Mouse (Mus musculus) midbrain, embryonic 10.5 days (tissue): ENCODE results near the gene Hacd2. TPM values are rescaled to one million over a fixed set of nuclear protein-coding genes. Genes with fewer than 3 reads are reported as not detected.

ENCODE experiments used
- DNase-seq: peaks from one replicate; pipeline ENCODE4 v3.0.0-alpha.2; 2017; ENCODE audit warnings: low spot score
- H3K27ac ChIP-seq: fragments of 300-500 bp; sonication (generic); replicated peaks from 2 replicates; pipeline ENCODE4 v1.5.1; 2016; ENCODE audit warnings: mild to moderate bottlenecking
- H3K27me3 ChIP-seq: fragments of 300-500 bp; sonication (generic); 2 replicates; pipeline ENCODE4 v1.6.1; 2016; ENCODE audit warnings: low read depth, mild to moderate bottlenecking; ENCODE audit not compliant: poor library complexity, severe bottlenecking
- H3K36me3 ChIP-seq: fragments of 300-500 bp; sonication (generic); 2 replicates; pipeline ENCODE4 v1.6.1; 2016; ENCODE audit warnings: mild to moderate bottlenecking, moderate library complexity
- H3K4me1 ChIP-seq: fragments of 300-500 bp; sonication (generic); 2 replicates; pipeline ENCODE4 v1.6.1; 2016
- H3K4me3 ChIP-seq: fragments of 300-500 bp; sonication (generic); 2 replicates; pipeline ENCODE4 v1.5.1; 2016; ENCODE audit warnings: mild to moderate bottlenecking, moderate library complexity
- H3K9me3 ChIP-seq: fragments of 300-500 bp; sonication (generic); replicated peaks from 2 replicates; pipeline ENCODE4 v1.6.1; 2016; ENCODE audit warnings: mild to moderate bottlenecking
- WGBS: fragments of 180-500 bp; shearing (Covaris S2); methylation state at CpG from one replicate; pipeline ENCODE4 v1.1.7; 2016; 5-methylcytosine and 5-hydroxymethylcytosine counted together
- polyA plus RNA-seq: library from polyadenylated mRNA; unstranded; fragments of >200 nt; fragmentation: Nextera tagmentation; extraction: Ambion mirVana; gene quantifications from 2 replicates; pipeline ENCODE4 v1.2.1, GENCODE M21; 2016

Gene Hacd2
- polyA plus RNA-seq, 1 experiment from 2014 or later = 79.0 TPM

DNA sequence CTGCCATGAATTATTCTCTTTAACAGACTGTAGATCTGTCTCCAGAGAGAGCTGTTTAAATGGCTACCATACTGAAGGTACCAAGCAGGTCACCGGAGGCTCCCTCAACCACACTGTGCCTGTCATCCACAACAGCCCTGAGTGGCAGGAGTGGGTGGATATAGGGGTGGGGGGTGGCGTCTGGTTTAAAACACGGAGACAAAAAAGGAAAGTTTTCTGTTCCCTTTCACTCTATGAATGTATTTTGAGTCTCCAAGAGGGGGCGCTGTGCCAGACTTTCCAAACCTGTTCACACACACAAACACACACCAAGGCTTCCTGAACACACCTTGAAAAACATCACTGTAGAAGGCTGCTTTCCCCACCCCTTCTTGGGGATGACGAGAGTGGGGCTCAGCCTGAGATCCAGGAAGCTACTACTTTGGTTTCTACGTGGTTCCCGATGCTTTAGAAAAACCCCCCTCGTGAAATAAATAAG lies 89.0 kb downstream of the Hacd2 start:
- no peaks in the 10 kb centered on the region for H3K9me3 ChIP-seq
- peaks cover 8% of the 10 kb centered on the region for H3K4me1 ChIP-seq
- WGBS = 71% methylated on average over 8 of the region's 8 CpGs
- peaks cover 16% of the 10 kb centered on the region for H3K36me3 ChIP-seq
- 0 out of 2 replicates have a peak overlapping the region, but pooled peaks have one; percentile 4 for H3K27ac ChIP-seq
- no peaks in the 10 kb centered on the region for H3K27me3 ChIP-seq
- peak; percentile 27 for DNase-seq
- no peak overlapping the region for H3K4me3 ChIP-seq

DNA sequence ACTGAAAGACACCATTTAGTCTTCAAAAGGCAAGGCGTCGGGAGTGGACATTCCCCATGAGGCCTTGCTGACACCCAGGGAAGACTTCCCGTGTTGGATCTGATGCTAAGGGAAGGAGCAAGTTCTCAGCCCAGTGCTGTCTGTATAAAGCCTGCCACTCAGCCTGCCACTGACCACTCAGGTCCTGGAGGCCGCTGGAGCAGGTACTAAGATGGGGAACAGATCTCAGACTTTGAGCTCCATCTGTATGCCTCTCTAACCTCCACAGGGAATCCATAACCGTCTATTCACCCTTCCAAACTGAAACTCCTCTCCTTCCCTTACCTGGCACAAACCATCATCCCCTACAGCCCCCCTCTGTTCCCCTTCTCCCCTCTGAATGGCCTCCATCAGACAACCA lies 91.3 kb downstream of the Hacd2 start:
- Histone ChIP-seq H3K36me3 (0 out of 2 replicates have a peak, but pooled peaks cover under 1% of the 10 kb centered on the region), H3K9me3 (no peaks in the 10 kb centered on the region), H3K4me3 (no peak overlapping the region), H3K4me1 (peaks cover 8% of the 10 kb centered on the region), H3K27me3 (no peaks in the 10 kb centered on the region), H3K27ac (no peak overlapping the region)
- DNase-seq = no peak
- WGBS = 89% methylated on average over 5 of the region's 5 CpGs

DNA sequence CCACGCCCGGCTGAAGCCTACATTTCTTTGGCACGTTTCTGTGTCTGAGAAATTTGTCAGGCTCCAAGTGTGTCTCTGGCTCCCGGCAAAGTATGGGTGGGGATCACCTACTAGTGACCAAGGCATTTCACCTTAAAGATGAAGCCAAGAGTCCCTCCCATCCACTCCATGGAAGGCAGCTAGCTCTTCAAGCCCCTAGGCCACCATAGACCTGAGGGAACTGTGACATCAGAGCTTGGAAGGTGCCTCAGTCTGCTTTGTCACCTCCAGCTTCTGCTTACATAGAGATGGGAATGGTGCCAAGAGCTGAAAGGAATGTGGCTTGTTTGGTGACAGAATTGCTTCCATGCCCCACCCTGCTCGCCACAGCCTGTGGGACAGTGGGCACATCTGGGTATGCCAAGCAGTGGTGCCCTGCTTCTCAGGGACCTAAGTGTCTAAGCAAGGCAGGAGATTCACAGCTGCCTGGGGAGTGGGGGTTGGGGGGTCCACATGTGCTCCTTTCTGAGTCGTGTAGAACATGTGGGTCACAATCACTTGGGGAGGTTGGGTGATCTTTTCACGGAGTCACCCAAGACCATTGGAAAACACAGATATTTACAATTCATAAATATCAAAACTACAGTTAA lies 94.2 kb downstream of the Hacd2 start:
- no peak for DNase-seq
- H3K4me3 ChIP-seq = no peak overlapping the region
- WGBS = 92% methylated on average over 7 of the region's 7 CpGs
- H3K27me3 ChIP-seq = no peaks in the 10 kb centered on the region
- H3K27ac ChIP-seq = no peak overlapping the region
- no peaks in the 10 kb centered on the region for H3K4me1 ChIP-seq
- no peaks in the 10 kb centered on the region for H3K9me3 ChIP-seq
- H3K36me3 ChIP-seq = no peaks in the 10 kb centered on the region

DNA sequence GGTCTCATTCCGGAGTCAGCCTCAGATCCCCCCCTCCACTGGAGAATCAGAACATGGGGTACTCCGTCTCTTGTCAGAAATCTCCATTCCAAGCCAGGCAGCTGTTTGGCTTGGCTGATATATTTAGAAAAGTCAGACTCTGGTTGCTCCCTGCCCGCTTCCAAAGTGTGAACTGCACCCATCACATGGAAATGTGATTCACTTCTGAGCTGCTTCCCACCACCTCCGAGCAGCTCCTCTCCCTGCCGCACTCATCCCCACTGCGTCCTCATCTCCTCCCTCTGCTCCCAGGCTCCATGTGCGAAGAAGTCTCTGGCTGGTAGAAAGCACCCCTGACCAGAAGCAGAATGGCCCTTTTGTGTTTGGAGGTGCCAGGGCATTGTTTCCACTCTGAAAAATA lies 95.2 kb downstream of the Hacd2 start:
- Histone ChIP-seq H3K36me3 (no peaks in the 10 kb centered on the region), H3K27ac (no peak overlapping the region), H3K9me3 (no peaks in the 10 kb centered on the region), H3K4me3 (no peak overlapping the region), H3K27me3 (no peaks in the 10 kb centered on the region), H3K4me1 (0 out of 2 replicates have a peak, but pooled peaks cover 2% of the 10 kb centered on the region)
- WGBS = 57% methylated on average over 7 of the region's 7 CpGs
- DNase-seq = no peak

DNA sequence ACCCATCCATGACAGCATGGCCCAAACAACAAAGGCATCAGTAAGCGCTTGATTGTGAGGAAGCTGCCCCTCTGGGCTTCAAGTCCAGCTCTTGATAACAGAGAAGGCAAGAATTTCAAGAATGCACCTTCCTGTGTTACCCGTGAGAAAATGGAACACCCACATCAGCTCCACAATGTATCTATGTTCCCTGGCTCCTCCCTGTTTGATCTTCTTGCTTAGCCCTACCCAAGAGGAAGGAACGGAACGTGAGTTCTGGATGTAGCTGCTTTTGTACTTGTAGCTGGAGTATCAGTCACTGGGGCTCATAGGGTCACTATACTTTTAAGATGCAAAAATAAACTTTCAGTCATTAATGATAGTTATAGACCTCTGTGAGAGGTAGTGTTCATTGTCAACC lies 98.4 kb downstream of the Hacd2 start:
- H3K36me3 ChIP-seq = no peaks in the 10 kb centered on the region
- no peak overlapping the region for H3K4me3 ChIP-seq
- H3K27ac ChIP-seq = no peak overlapping the region
- no peak for DNase-seq
- 88% methylated on average over 4 of the region's 4 CpGs for WGBS
- no peaks in the 10 kb centered on the region for H3K27me3 ChIP-seq
- no peaks in the 10 kb centered on the region for H3K9me3 ChIP-seq
- H3K4me1 ChIP-seq = peaks cover 9% of the 10 kb centered on the region; the same call in 1 of the 2 replicates

DNA sequence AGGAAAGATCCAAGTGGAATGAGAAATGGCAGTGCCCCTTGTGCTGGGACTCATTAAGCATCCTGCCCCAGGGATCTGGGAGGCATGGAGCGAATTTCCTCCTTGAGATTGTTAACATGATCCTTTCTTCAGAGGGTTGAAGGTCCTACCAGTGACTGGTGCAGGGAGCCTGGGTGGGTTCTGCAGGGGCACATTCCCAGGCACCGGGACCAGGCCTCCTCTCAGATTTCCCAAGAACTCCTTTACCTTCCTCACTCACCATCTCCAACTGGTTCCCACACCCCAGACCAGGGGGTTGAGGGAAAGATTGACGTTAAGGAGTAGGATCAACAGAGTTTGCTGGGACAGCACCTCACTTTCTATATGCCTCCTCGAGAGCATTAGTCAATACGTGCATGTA lies 105.0 kb downstream of the Hacd2 start:
- Histone ChIP-seq H3K27me3 (no peaks in the 10 kb centered on the region), H3K4me3 (no peak overlapping the region), H3K4me1 (peaks cover 8% of the 10 kb centered on the region; the same call in 1 of the 2 replicates), H3K27ac (no peak overlapping the region), H3K9me3 (no peaks in the 10 kb centered on the region), H3K36me3 (no peaks in the 10 kb centered on the region)
- 88% methylated on average over 5 of the region's 5 CpGs for WGBS
- no peak for DNase-seq

DNA sequence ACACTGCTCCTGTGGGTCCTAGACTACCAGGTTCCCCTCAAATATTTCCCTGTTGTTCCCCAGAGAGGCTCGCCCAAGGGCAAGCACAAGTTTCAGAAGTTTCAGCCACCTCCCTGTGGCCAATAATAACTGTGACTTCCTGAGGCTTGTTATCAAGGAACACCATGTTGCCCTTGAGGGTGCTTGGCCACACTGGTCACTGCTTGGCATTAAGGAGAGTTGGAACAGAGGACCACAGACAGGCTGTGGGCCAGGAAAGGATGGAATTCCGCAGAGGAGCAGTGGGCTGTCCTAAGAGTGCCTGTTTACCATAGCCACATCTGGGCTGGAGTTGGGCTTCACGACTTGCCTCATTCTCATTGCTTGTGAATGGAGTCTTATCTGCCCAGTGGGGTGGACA lies 107.9 kb downstream of the Hacd2 start:
- no peaks in the 10 kb centered on the region for H3K36me3 ChIP-seq
- no peaks in the 10 kb centered on the region for H3K27me3 ChIP-seq
- no peak overlapping the region for H3K27ac ChIP-seq
- H3K4me1 ChIP-seq = 0 out of 2 replicates have a peak, but pooled peaks cover 3% of the 10 kb centered on the region
- WGBS = 76% methylated on average over 3 of the region's 3 CpGs
- DNase-seq = no peak
- H3K9me3 ChIP-seq = no peaks in the 10 kb centered on the region
- no peak overlapping the region for H3K4me3 ChIP-seq

DNA sequence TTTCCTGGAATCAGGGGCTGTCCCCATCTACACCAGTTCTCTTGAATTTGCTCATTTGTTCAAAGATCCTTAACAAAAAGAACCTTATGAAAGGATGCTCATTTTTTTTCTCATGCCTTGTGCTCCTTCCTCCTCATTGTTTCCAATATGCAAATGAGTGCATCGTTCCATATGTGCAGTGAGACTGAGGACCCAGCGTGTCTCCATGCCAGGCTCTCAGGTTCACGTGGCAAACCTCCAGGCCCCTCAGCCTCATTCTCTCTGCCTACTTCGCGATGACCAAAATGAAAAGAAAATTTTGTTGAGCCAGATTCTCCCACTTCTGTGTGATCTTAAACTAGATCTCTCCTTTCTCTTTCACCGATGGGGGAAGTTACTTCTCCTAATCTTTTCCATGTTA lies 117.2 kb downstream of the Hacd2 start:
- Histone ChIP-seq H3K27ac (peak overlapping the region; percentile 81; the same call in 1 of the 2 replicates), H3K27me3 (0 out of 2 replicates have a peak, but pooled peaks cover 11% of the 10 kb centered on the region), H3K4me1 (peaks cover 23% of the 10 kb centered on the region), H3K4me3 (no peak overlapping the region), H3K36me3 (no peaks in the 10 kb centered on the region), H3K9me3 (no peaks in the 10 kb centered on the region)
- 71% methylated on average over 6 of the region's 6 CpGs for WGBS
- no peak for DNase-seq

DNA sequence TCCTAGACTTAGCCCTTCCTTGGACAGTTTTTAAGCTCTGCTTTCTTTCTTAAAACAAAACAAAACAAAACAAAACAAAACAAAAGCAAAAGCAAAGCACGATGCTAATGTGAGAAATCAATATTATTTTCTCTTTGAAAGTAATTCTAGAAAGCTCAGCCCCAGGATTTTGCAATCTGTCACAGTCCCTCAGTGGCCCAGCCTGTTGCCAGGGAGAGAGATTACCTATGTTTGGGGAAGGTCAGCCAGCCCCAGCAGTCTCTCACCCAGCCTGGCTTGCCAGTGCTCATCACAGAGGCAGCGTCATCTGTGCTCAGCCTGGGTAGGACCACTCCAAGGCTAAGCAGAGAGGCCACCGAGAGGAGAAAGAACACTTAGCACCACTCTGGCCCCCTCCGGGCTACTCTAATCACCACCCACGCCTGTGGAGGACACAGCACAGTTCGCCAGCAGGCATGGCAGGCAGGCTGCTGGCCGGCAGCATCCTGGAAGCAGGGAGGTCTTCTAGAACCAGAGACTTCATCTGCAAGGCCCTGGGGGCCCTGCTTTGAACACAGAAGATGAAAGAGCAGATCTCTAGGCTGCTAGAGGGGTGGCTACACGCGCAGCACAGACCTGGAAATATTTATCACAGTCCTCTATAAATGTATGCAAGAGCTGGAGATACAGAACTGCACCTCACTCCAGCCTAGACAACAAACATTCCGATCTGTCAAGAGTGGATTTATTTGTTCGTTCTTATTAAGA lies 117.8 kb downstream of the Hacd2 start:
- Histone ChIP-seq H3K36me3 (no peaks in the 10 kb centered on the region), H3K27me3 (0 out of 2 replicates have a peak, but pooled peaks cover 11% of the 10 kb centered on the region), H3K4me1 (peaks cover 22% of the 10 kb centered on the region), H3K27ac (peak overlapping the region; percentile 81), H3K9me3 (no peaks in the 10 kb centered on the region), H3K4me3 (peak overlapping the region; percentile 31)
- DNase-seq = peak; percentile 64
- 19% methylated on average over 11 of the region's 11 CpGs for WGBS

DNA sequence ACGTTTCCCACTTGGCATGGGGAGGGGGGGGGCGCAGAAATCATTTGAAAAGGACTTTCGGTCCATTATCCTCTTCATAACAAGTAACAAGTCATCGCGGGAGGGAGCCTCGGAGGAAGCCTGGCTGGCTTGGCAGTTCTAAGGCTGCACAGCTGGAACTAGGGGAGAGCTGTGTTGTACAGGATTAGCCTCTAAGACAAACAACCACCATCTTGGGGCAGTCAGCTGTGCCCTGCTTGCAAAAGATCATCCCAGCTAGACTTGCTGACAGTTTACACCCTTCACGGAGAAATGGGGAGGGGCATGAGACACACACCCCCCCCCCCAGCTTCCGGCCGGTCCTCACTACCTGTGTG lies 118.4 kb downstream of the Hacd2 start:
- Histone ChIP-seq H3K27ac (peak overlapping the region; percentile 81), H3K4me1 (peaks cover 22% of the 10 kb centered on the region), H3K9me3 (no peaks in the 10 kb centered on the region; the same call in 1 of the 2 replicates), H3K4me3 (peak overlapping the region; percentile 31), H3K27me3 (0 out of 2 replicates have a peak, but pooled peaks cover 11% of the 10 kb centered on the region), H3K36me3 (no peaks in the 10 kb centered on the region)
- 27% methylated on average over 9 of the region's 9 CpGs for WGBS
- peak; percentile 39 for DNase-seq

DNA sequence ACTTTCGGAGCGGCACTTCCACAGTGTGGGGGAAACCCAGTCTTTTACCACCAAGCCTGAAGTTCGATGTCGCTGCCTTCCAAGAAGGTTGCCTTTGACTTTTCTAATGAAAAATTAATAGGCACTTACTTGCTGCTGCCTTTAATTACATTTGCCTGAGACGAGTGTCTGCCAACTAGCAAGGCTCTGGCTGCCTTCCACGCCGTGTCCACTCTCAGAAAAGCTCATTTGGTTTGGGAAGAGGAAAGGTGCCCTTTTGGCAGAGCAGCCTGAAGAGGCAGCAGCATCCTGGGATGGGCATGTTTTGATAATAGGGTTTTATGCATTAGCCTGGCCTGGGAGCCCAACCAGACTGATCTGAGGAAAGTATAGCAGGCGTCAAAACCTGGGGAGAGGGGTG lies 119.6 kb downstream of the Hacd2 start:
- Histone ChIP-seq H3K36me3 (no peaks in the 10 kb centered on the region), H3K4me1 (peaks cover 22% of the 10 kb centered on the region), H3K9me3 (no peaks in the 10 kb centered on the region; the same call in 1 of the 2 replicates), H3K27ac (no peak overlapping the region), H3K4me3 (no peak overlapping the region), H3K27me3 (0 out of 2 replicates have a peak, but pooled peaks cover 11% of the 10 kb centered on the region)
- WGBS = 84% methylated on average over 8 of the region's 8 CpGs
- DNase-seq = no peak

DNA sequence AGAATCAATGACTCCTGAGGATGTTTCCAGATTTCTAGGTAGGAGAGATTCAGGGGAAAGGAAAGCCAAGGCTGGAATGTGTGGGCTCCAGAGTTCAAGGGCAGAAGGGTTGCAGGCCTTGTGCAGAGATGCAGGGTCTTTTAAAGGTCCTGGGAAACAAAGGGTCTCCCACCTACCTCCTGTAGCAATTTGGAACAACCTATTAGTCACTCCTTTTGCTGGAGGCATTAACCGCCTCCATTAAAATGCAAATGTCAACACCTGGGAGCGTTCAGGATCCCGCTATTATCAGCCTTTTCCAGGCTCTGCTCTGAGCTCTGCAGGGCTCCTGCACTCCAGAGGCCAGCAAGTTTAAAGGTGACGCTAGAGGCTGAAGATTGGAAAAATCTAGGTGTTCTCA lies 123.9 kb downstream of the Hacd2 start:
- Histone ChIP-seq H3K27ac (no peak overlapping the region), H3K36me3 (no peaks in the 10 kb centered on the region), H3K4me1 (peaks cover under 1% of the 10 kb centered on the region), H3K9me3 (peaks cover 5% of the 10 kb centered on the region; the same call in 1 of the 2 replicates), H3K4me3 (no peak overlapping the region), H3K27me3 (peaks cover 25% of the 10 kb centered on the region)
- no peak for DNase-seq
- 11% methylated on average over 4 of the region's 4 CpGs for WGBS
